Comparison of ENCODE assay signal across 19 mouse cellular contexts in genomic region chr13:97451276-97451675, GRCm38 (mm10).
DNase-seq lines count a peak whose midpoint lies in the region; ATAC-seq lines count a peak whose summit lies in the region.
"Had no signal": no experiment of that assay in that cellular context is flagged by ENCODE, and none has a peak within 500 bp of the region (broad histone marks: within the 10 kb centered on the region; RNA-seq: fewer than 3 reads in every experiment).

No protein-coding gene starts in this region.

- DNase-seq in frontal cortex, postnatal 36 days (ENCODE audit: low spot score in 2 of 2), result peak; percentile 64 to 66
- no peak for DNase-seq in frontal cortex, postnatal 25 days (ENCODE audit: low spot score in 2 of 2)
- peak; percentile 50 to 72 for DNase-seq in left cerebral cortex, adult 9 months (ENCODE audit: low spot score in 2 of 2)
- no peak for DNase-seq in left cerebral cortex, postnatal 10 days (ENCODE audit: extremely low spot score in 1 of 2, low spot score in 2 of 2)
- DNase-seq in right cerebral cortex, adult 2 months (ENCODE audit: low spot score in 2 of 2), result peak; percentile 70 to 71
- no peak for DNase-seq in right cerebral cortex, postnatal 10 days (ENCODE audit: low spot score in 2 of 2)
- DNase-seq in telencephalon, adult 2 months (ENCODE audit: low read depth, low spot score), result peak; percentile 79
- DNase-seq: cerebellum, adult 18-20 months; cerebellum, postnatal 14 days; kidney, postnatal 25 days; liver, postnatal 0 days; thymus, adult 2 months; thymus, postnatal 4 days had no signal

- no peak for ATAC-seq in erythroid progenitor cell, adult 5-6 weeks (replicated peaks; ENCODE audit: low FRiP score, poor library complexity, severe bottlenecking)
- ATAC-seq: forebrain, embryonic 14.5 days; hindbrain, postnatal 0 days; intestine, embryonic 16.5 days; liver, postnatal 0 days; lung, postnatal 0 days; Patski had no signal

- intact Hi-C loops in left cerebral cortex, postnatal 10 days (cut with DNase I), result no loop called here

Comparison
In these comparisons a context has a peak if more than half of its experiments do, and no peak if none do; other contexts are left out.
1. DNase-seq: peak in frontal cortex, postnatal 36 days (2 of 2), left cerebral cortex, adult 9 months (2 of 2), right cerebral cortex, adult 2 months (2 of 2) and telencephalon, adult 2 months (single experiment); none in frontal cortex, postnatal 25 days (0 of 2), left cerebral cortex, postnatal 10 days (0 of 2) and right cerebral cortex, postnatal 10 days (0 of 2).